Mouse (Mus musculus) adrenal gland, postnatal 0 days (tissue): Measurements from ENCODE around the gene Krtap3-2. TPM values are rescaled to one million over a fixed set of nuclear protein-coding genes. Genes with fewer than 3 reads are reported as not detected.

Source experiments
- polyA plus RNA-seq: library from polyadenylated mRNA; unstranded; fragments of >200 nt; fragmentation: Nextera tagmentation; extraction: Ambion mirVana; gene quantifications from 2 replicates; pipeline ENCODE4 v1.2.1, GENCODE M21; 2015

Gene Krtap3-2
- not detected in 2 replicates for polyA plus RNA-seq

DNA sequence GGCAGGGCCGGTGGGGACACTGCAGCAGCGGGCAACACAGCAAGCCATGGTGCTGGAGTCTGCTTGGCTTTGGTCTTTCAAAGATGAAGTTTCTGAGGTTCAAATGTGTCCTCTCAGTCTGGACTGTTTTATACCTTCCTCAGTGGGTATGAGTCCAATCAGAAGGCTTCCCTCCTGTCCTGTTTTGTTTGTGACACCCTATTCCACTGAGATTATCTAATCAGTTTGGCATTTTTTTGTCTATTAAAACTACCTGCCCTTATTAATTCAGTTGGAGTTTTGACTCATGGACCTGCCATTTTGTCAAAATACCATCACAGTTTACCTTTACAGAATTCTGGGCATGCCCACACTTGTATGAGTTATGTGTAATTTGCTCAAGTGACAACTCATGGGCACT lies at the start of gene Krtap3-2:
Krtap3-2 (minus strand) TSS at position 101 of the 400 bp plus-strand sequence.

DNA sequence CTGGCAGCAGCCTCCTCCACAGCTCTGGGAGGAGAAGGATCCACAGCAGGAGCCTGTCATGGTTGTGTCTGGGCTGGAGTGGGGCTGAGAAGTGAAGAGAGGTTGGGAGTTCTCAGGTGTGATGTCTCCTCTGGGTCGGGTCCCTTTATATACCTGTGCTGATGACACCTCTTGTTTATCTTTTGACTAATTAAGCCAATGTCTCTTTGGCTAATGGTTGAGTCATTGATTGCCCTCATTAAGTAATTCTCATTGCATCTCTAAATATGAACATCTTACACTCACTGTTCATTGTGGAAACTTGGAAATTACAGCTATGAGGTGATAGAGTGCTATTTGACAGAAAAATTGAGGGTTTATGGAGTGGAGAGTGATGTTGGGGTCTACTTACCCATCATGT lies 46.6 kb upstream of the Krtap3-2 start, which contains the start of gene Gm11938:
Gm11938 (minus strand) TSS at position 101 of the 400 bp plus-strand sequence.

DNA sequence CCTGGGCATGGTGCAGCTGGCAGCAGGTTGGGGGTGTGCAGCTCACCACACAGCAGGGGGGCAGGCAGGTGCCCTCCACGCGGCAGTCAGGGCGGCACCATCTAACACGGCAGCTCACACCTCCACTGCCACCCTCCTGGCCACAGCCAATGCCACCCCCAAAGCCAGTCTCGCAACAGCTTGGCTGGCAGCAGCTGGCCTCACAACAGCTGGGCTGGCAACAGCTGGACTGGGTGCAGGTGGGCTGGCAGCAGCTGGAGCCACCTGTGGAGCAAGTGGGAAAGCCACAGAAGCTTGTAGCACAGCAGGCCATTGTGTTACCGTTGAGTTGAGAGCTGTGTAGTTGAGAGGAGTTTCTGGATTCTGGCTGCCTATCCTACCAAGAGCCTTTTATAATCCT lies 41.1 kb upstream of the Krtap3-2 start, which contains the start of gene Krtap9-3:
Krtap9-3 (minus strand) TSS at position 364 of the 400 bp plus-strand sequence.

DNA sequence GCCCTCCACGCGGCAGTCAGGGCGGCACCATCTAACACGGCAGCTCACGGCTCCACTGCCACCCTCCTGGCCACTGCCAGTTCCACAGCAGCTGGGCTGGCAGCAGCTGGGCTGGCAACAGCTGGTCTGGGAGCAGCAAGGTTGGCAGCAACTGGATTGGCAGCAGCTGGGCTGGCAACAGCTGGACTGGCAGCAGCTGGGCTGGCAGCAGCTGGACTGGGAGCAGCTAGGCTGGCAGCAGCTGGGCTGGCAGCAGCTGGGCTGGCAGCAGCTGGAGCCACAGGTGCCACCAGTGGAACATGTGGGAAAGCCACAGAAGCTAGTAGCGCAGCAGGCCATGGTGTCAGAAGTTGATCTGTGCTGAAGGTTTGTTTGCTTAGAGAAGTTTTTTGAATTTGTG lies 34.3 kb upstream of the Krtap3-2 start, which contains the start of gene Krtap1-3:
Krtap1-3 (minus strand) TSS at position 359 of the 400 bp plus-strand sequence.

DNA sequence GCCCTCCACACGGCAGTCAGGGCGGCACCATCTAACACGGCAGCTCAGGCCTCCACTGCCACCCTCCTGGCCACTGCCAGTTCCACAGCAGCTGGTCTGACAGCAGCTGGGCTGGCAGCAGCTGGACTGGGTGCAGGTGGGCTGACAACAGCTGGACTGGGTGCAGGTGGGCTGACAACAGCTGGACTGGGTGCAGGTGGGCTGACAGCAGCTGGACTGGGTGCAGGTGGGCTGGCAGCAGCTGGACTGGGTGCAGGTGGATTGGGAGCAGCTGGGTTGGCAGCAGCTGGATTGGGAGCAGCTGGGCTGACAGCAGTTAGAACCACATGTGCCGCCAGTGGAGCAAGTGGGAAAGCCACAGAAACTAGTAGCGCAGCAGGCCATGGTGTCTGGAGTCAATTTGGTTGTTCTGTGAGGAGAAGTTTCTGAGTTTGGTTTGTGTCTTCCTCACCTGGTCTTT lies 26.6 kb upstream of the Krtap3-2 start, which contains the start of gene Krtap1-4:
Krtap1-4 (minus strand) TSS at position 410 of the 460 bp plus-strand sequence.

DNA sequence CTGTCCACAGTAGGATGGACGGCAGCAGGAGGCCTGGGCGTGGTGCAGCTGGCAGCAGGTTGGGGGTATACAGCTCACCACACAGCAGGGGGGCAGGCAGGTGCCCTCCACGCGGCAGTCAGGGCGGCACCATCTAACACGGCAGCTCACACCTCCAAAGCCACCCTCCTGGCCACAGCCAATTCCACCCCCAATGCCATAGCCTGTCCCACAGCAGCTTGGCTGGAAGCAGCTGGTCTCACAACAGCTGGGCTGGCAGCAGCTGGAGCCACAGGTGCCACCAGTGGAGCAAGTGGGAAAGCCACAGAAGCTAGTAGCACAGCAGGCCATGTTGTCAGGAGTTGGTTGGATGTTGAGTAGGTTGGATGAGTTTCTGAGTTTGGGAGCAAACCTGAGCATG lies 24.0 kb upstream of the Krtap3-2 start, which contains the start of gene Krtap1-5:
Krtap1-5 (minus strand) TSS at position 381 of the 400 bp plus-strand sequence.

DNA sequence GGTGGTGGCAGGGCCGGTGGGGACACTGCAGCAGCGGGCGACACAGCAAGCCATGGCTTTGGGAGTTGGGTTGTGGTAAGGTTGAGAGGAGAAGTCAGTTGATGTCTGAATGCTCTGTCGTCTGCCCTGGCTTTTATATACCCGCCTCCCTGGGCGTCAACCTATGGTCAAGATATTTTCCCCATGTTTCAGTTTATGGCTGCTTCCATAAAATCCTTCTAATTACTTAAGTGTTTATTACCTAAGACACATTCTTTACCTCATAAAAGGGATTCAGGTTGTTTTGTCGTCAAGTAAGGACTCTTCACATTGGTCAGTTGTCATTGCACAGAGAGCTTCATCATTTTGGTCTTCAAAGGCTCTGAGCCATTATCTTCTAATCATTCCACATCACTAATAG lies 9.9 kb upstream of the Krtap3-2 start, which contains the start of gene Krtap3-1:
Krtap3-1 (minus strand) TSS at position 101 of the 400 bp plus-strand sequence.

DNA sequence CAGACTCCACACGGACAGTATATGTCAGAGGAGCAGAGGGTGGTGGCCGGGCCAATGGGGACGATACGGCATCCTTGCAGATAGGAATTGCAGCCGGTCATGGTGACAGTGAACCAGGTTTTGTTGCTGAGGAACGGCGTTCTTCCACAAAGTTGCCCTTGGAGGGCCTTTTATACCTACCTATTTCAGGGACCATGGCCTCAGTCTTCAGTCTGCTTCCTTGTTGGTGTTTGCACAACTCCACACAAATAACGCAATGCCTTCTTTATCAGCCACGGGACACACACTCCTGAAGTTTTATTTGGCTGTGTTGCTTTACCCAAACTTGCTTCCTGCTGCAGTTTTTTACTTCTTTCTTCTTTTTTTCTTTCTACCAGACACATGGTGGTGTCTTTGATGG lies 2.7 kb upstream of the Krtap3-2 start, which contains the start of gene Gm11939:
Gm11939 (minus strand) TSS at position 101 of the 400 bp plus-strand sequence.

DNA sequence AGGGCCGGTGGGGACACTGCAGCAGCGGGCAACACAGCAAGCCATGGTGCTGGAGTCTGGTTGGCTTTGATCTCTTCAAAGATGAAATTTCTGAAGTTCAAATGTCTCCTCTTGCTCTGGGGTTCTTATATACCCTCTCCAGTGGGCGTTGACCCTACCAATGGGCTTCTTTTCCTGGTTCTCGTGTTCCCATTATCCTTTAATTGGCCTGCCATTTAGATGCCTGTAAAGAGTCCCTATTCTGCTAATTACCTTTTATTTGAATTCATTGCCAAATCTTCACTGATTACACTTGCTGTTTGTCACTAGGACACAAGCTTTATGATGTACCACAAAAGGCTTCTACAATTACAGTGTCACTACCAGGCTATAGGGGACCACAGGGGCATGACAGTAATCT lies 5.9 kb downstream of the Krtap3-2 start, which contains the start of gene Krtap3-3:
Krtap3-3 (minus strand) TSS at position 101 of the 400 bp plus-strand sequence.

DNA sequence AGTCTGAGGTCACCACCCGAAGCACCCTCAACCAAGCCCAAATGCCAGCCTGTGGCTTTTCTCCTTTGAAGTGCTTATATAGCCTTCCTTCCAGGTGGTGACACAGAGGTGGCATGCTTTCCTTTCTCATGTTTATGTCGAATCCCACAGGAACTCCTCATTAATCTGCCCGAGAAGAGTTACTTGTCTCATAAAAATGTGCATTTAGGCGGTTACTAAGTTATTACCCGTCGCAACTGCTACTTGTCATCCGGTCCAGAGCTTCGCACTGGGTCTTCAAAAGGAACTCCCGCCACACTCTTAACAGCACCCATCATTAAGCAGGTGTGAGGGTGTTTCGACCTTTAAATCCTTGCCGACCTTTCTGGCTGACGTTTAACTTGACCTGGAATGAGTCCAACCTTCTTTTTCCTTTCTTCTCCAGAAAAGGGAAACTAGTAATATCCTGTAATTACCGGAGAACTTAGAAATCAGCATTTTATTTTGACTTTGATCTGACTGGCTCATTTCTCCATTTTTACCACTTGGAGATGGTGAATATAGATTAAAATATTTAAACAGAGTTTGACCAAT lies 35.3 kb downstream of the Krtap3-2 start, which contains the start of gene Krt39:
Krt39 (minus strand) TSS at position 51 of the 573 bp plus-strand sequence.

Other genes with a start within 250 kb of the Krtap3-2 start
- gene Krt25, start 233.9 kb downstream of the Krtap3-2 start, polyA plus RNA-seq: not detected in 2 replicates
- gene Krt26, start 218.9 kb downstream of the Krtap3-2 start, polyA plus RNA-seq: not detected in 2 replicates
- gene Krt27, start 205.7 kb downstream of the Krtap3-2 start, polyA plus RNA-seq: not detected in 2 replicates
- gene Krt28, start 181.9 kb downstream of the Krtap3-2 start, polyA plus RNA-seq: 0.08 and 0.14 TPM in 2 replicates
- 34.8 and 42.7 TPM in 2 replicates for gene Krt10, start 167.5 kb downstream of the Krtap3-2 start, polyA plus RNA-seq
- gene Krt12, start 134.6 kb downstream of the Krtap3-2 start, polyA plus RNA-seq: not detected in 2 replicates
- 1.3 and 3.1 TPM in 2 replicates for gene Krt20, start 118.7 kb downstream of the Krtap3-2 start, polyA plus RNA-seq
- 1.7 and 3.0 TPM in 2 replicates for gene Krt23, start 63.7 kb downstream of the Krtap3-2 start, polyA plus RNA-seq
- not detected in 2 replicates for gene Krt39, start 35.5 kb downstream of the Krtap3-2 start, polyA plus RNA-seq
- not detected in 2 replicates for gene Krt40, start 13.7 kb downstream of the Krtap3-2 start, polyA plus RNA-seq
- gene Krtap3-3, start 6.0 kb downstream of the Krtap3-2 start, polyA plus RNA-seq: not detected in 2 replicates
- gene Gm11939, start 2.6 kb upstream of the Krtap3-2 start, polyA plus RNA-seq: not detected in 2 replicates
- not detected in 2 replicates for gene Krtap3-1, start 9.8 kb upstream of the Krtap3-2 start, polyA plus RNA-seq
- gene Krtap1-5, start 24.2 kb upstream of the Krtap3-2 start, polyA plus RNA-seq: not detected in 2 replicates
- not detected in 2 replicates for gene Krtap1-4, start 26.8 kb upstream of the Krtap3-2 start, polyA plus RNA-seq
- not detected in 2 replicates for gene Krtap1-3, start 34.5 kb upstream of the Krtap3-2 start, polyA plus RNA-seq
- gene Krtap9-3, start 41.3 kb upstream of the Krtap3-2 start, polyA plus RNA-seq: not detected in 2 replicates
- not detected in 2 replicates for gene Gm11938, start 46.5 kb upstream of the Krtap3-2 start, polyA plus RNA-seq
- not detected in 2 replicates for gene Gm11937, start 53.3 kb upstream of the Krtap3-2 start, polyA plus RNA-seq
- not detected in 2 replicates for gene Krtap2-4, start 58.0 kb upstream of the Krtap3-2 start, polyA plus RNA-seq
- gene Gm11562, start 63.6 kb upstream of the Krtap3-2 start, polyA plus RNA-seq: not detected in 2 replicates
- gene Krtap4-1, start 71.4 kb upstream of the Krtap3-2 start, polyA plus RNA-seq: not detected in 2 replicates
- gene Krtap4-2, start 78.2 kb upstream of the Krtap3-2 start, polyA plus RNA-seq: not detected in 2 replicates
- not detected in 2 replicates for gene Krtap4-7, start 87.2 kb upstream of the Krtap3-2 start, polyA plus RNA-seq
- gene Gm11555, start 93.4 kb upstream of the Krtap3-2 start, polyA plus RNA-seq: not detected in 2 replicates
- gene Gm11563, start 102.1 kb upstream of the Krtap3-2 start, polyA plus RNA-seq: not detected in 2 replicates
- not detected in 2 replicates for gene Krtap4-6, start 109.1 kb upstream of the Krtap3-2 start, polyA plus RNA-seq
- gene Gm14190, start 133.9 kb upstream of the Krtap3-2 start, polyA plus RNA-seq: not detected in 2 replicates
- gene Gm14180, start 177.4 kb upstream of the Krtap3-2 start, polyA plus RNA-seq: not detected in 2 replicates
- not detected in 2 replicates for gene Gm11595, start 216.1 kb upstream of the Krtap3-2 start, polyA plus RNA-seq
- not detected in 2 replicates for gene Krtap4-8, start 223.9 kb upstream of the Krtap3-2 start, polyA plus RNA-seq
- not detected in 2 replicates for gene Krtap4-9, start 228.3 kb upstream of the Krtap3-2 start, polyA plus RNA-seq
- gene Gm11596, start 236.6 kb upstream of the Krtap3-2 start, polyA plus RNA-seq: not detected in 2 replicates
- not detected in 2 replicates for gene Gm11569, start 242.1 kb upstream of the Krtap3-2 start, polyA plus RNA-seq
- not detected in 2 replicates for gene Gm11554, start 247.6 kb upstream of the Krtap3-2 start, polyA plus RNA-seq